Mouse (Mus musculus): Measurements from ENCODE around the gene Dusp3. TPM values are rescaled to one million over a fixed set of nuclear protein-coding genes. Genes with fewer than 3 reads are reported as not detected.

The Dusp3 gene
- polyA plus RNA-seq, 1 experiment from 2014 or later, result 53.7 TPM

DNA sequence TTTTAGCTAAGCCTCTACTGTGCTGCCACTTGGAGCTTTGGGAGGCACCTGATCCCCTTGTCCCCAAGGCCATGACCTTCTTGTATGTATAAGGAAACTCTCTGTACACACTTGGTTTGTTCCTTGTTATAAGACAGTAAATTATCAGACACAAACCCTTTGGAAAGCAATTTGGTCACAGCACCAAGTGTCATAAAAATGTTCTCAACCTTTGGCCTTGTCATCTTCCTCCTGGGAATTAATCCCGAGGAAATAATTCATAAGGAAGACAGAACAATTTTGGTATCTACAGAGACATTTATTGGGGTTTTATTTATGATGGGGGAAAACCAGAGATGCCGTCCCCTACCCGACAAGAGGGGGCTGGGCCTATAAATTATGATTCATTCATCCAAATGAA is 51.1 kb downstream of the Dusp3 start:
- Histone ChIP-seq H3K9me3 (replicated peaks) (no peaks in the 10 kb centered on the region), H3K36me3 (no peaks in the 10 kb centered on the region), H3K27ac (ENCODE audit: poor library complexity, severe bottlenecking) (no peak overlapping the region), H3K4me3 (no peak overlapping the region), H3K9ac (no peak overlapping the region), H3K4me1 (replicated peaks) (peaks cover 29% of the 10 kb centered on the region), H3K4me2 (no peak overlapping the region), H3K27me3 (replicated peaks) (no peaks in the 10 kb centered on the region)
- 86% methylated on average over 3 of the region's 3 CpGs for WGBS
- ATAC-seq (ENCODE audit: insufficient number of reproducible peaks, low FRiP score), result no peak

DNA sequence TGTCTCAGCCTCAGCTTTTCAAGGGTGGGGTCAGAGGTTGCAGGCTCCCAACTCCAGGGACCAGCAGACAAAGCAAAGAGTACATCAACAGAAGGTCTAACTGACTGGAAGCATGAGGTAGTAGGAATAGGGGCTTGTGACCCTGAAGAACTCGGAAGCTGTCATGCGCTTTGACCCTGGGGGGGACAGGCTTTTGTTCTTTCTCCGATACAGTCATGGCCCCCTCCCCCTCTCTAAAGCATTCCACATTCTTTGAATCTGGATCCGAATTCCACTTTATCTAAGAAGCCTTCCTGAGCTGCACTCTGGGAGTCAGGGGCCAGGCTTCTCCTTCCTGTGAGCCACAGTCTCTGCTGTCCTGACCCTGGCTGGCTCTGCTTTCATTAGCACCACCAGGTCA is 54.8 kb downstream of the Dusp3 start:
- Histone ChIP-seq H3K4me1 (replicated peaks) (peaks cover 32% of the 10 kb centered on the region), H3K36me3 (no peaks in the 10 kb centered on the region), H3K27me3 (replicated peaks) (no peaks in the 10 kb centered on the region), H3K9me3 (replicated peaks) (no peaks in the 10 kb centered on the region), H3K4me3 (no peak overlapping the region), H3K4me2 (no peak overlapping the region), H3K9ac (no peak overlapping the region), H3K27ac (ENCODE audit: poor library complexity, severe bottlenecking) (no peak overlapping the region)
- peak; percentile 46; the same call in 1 of the 2 replicates for ATAC-seq (ENCODE audit: insufficient number of reproducible peaks, low FRiP score)
- 22% methylated on average over 4 of the region's 4 CpGs for WGBS

DNA sequence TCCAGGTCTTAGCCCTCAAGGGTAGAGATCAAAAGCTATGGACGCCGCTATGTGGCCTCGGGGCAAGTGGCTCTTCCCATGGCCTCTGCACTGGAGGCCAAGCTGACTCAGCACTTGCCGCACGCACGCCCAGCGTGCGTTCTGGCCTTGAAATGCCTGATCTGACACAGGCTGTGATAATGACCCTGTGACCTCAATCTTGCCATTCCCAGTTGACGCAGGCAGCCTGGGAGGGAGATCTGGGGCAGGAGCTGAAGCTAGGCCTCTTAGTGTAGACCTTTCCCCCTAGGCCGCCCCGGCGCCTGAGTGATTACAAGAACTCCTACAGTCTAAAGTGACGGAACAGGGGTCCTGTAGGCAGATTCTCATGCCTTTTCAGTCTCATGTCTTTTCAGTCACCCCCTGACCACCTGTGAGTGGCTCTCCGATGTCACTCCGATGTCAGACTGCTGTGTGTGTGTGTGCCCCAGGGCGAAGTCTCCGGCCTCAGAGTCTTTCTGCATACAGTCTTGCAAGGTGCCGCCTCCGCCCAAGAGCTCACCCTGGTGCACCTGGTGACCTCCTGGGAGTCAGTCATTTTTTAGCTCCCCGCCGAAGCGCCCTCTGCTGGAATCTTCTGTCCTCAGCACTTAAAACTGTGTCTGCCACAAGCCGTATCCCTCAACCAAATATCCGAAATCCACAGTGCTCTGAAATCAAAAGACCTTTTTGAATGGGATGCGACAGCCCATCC is 58.6 kb downstream of the Dusp3 start:
- no peaks in the 10 kb centered on the region for H3K27me3 ChIP-seq (replicated peaks)
- peak overlapping the region; percentile 42; the same call in 1 of the 2 replicates for H3K4me2 ChIP-seq
- H3K9me3 ChIP-seq (replicated peaks), result no peaks in the 10 kb centered on the region
- no peak overlapping the region for H3K9ac ChIP-seq
- no peak overlapping the region for H3K27ac ChIP-seq (ENCODE audit: poor library complexity, severe bottlenecking)
- H3K36me3 ChIP-seq, result no peaks in the 10 kb centered on the region
- WGBS, result 32% methylated on average over 25 of the region's 25 CpGs
- no peak overlapping the region for H3K4me3 ChIP-seq
- peaks cover 24% of the 10 kb centered on the region for H3K4me1 ChIP-seq (replicated peaks)
- no peak for ATAC-seq (ENCODE audit: insufficient number of reproducible peaks, low FRiP score)

DNA sequence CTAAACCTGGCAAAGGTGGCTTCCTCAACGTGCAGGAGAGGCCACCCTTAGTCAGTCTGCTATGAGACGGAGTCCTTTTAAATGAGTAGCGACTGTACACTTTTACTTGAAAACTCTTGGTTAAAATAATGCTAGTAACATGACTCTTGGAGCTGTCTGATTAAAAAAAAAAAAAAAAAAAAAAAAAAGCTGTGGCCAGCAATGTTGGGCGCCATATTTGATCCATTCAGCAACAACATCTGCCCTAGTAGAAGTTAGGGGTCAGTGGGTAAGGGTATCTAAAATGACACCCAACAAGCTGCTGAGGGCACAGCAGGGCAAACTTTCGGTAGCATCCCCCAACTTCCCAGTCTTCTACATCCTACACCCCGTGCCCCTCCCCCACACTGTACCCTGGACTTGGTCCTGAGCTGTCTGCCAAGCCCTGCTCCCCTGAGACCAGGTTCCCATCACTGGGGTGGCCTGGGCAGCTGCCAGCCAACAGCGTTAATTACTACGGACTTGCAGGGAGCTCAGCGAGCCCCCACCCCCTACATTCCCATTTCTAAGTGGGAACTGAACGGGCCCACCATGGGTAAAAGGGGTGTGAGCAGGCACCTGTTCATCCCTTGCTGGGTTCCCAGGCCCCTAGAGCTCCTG is 59.7 kb downstream of the Dusp3 start:
- H3K27ac ChIP-seq (ENCODE audit: poor library complexity, severe bottlenecking), result no peak overlapping the region
- no peak overlapping the region for H3K4me3 ChIP-seq
- no peak for ATAC-seq (ENCODE audit: insufficient number of reproducible peaks, low FRiP score)
- WGBS, result 79% methylated on average over 10 of the region's 10 CpGs
- peaks cover under 1% of the 10 kb centered on the region for H3K27me3 ChIP-seq (replicated peaks)
- peaks cover 14% of the 10 kb centered on the region for H3K4me1 ChIP-seq (replicated peaks)
- no peaks in the 10 kb centered on the region for H3K9me3 ChIP-seq (replicated peaks)
- no peak overlapping the region for H3K4me2 ChIP-seq
- H3K36me3 ChIP-seq, result no peaks in the 10 kb centered on the region
- H3K9ac ChIP-seq, result no peak overlapping the region

DNA sequence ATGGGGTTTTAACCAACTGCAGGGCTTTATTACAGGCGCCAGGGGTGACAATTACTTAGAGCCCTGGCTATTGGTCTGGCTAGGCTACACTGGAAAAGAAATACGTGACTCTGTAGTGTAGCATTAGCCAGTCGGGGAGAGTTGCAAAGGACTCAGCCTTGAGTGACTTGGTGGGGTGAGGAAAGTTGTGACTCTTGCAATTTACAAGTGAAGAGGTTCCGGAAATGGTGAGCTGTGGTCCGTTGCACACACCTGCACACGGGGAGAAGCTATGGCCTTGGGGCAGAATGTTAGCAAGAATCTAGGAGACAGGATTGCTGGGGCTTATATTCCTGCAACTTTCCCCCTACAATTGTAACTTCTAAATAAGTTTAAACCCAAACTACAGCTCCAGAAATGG is 61.2 kb downstream of the Dusp3 start:
- Histone ChIP-seq H3K27ac (ENCODE audit: poor library complexity, severe bottlenecking) (no peak overlapping the region), H3K4me1 (replicated peaks) (peaks cover 14% of the 10 kb centered on the region), H3K4me2 (no peak overlapping the region), H3K27me3 (replicated peaks) (peaks cover 4% of the 10 kb centered on the region), H3K9ac (no peak overlapping the region), H3K36me3 (no peaks in the 10 kb centered on the region), H3K4me3 (no peak overlapping the region), H3K9me3 (replicated peaks) (no peaks in the 10 kb centered on the region)
- WGBS, result 74% methylated on average over 6 of the region's 6 CpGs
- no peak for ATAC-seq (ENCODE audit: insufficient number of reproducible peaks, low FRiP score)

DNA sequence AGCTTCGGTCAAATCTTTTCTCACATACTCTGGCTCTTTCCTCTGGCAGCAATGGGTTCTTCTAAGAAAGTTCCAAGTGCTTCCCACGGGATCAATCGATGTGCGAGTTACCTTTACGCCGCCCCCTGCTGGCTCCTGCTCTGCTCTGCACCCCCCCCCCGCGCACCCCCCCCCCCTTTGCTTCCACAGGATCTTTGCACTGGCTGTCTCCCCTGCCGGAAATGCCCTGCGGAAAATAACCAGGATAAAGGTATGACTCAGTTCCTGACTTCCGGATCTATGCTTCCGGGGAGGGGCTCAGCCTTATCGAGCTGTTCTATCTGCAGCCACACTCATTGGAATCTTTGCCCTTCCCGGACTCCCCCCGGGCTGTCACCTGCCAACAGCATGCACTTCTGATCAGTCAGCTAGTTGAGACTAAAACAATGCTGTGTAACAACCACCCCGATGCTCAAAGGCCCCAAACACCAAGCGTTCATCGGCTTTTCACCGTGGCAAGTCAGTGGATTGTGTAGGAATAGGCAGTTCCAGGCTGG is 62.3 kb downstream of the Dusp3 start:
- Histone ChIP-seq H3K27ac (ENCODE audit: poor library complexity, severe bottlenecking) (no peak overlapping the region), H3K4me3 (no peak overlapping the region), H3K4me2 (no peak overlapping the region), H3K9ac (no peak overlapping the region), H3K36me3 (no peaks in the 10 kb centered on the region), H3K4me1 (replicated peaks) (peaks cover 17% of the 10 kb centered on the region), H3K27me3 (replicated peaks) (peaks cover 4% of the 10 kb centered on the region), H3K9me3 (replicated peaks) (no peaks in the 10 kb centered on the region)
- no peak for ATAC-seq (ENCODE audit: insufficient number of reproducible peaks, low FRiP score)
- 59% methylated on average over 19 of the region's 19 CpGs for WGBS

DNA sequence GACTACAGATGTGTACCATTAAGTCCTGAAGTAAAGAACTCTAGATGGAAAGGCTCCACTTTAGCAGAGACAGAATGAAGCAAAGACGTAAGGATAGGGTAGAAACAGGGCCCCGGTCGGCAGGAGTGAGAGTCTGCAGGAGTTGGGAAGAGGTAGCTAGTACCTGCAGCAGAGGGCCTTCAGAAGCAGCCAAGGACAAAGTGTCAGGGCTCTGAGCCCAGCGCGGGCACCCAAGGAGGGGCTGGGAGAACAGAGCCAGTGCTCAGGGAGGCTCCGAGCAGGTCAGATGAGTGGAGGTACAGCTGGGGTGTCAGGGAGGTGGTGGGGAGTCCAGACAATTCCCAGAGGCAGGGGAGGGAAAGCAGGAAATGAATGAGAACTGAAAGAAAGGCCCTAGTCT is 62.8 kb downstream of the Dusp3 start:
- no peaks in the 10 kb centered on the region for H3K9me3 ChIP-seq (replicated peaks)
- H3K27ac ChIP-seq (ENCODE audit: poor library complexity, severe bottlenecking), result no peak overlapping the region
- 75% methylated on average over 6 of the region's 6 CpGs for WGBS
- no peak for ATAC-seq (ENCODE audit: insufficient number of reproducible peaks, low FRiP score)
- no peaks in the 10 kb centered on the region for H3K36me3 ChIP-seq
- H3K4me1 ChIP-seq (replicated peaks), result peaks cover 17% of the 10 kb centered on the region
- H3K4me3 ChIP-seq, result no peak overlapping the region
- no peak overlapping the region for H3K4me2 ChIP-seq
- no peak overlapping the region for H3K9ac ChIP-seq
- H3K27me3 ChIP-seq (replicated peaks), result peaks cover 4% of the 10 kb centered on the region

DNA sequence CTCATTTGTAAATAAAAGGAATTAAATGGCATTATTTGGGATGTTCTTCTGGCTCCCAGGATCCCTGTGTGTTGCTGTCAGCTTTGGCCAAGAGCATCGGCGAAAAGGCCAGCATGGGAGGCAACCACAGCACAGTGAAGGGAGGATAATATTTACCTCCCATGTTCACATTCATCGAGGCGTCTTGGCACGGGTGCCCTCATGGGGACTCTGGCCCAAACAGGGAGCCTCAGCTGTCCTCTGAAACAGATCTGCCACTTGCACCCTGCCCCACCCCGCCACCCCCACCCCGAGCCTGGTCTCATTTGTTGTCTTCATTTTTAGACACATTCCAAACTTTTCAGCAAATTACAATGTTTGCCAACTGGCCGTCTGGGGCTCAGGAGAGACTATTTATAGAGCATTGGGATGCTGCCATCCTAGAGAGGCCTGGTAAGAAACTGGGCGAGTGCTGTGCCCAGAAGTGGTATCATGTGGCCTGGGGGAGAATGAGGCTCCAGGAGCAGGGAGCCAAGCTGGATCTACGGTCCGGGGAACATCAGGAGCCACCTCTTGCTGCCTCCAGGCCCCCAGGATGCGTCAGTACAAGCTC is 65.4 kb downstream of the Dusp3 start:
- H3K4me1 ChIP-seq (replicated peaks), result 0 out of 2 replicates have a peak, but pooled peaks cover 8% of the 10 kb centered on the region
- no peaks in the 10 kb centered on the region for H3K36me3 ChIP-seq
- 0 out of 2 replicates have a peak overlapping the region, but pooled peaks have one; percentile 20 for H3K9ac ChIP-seq
- no peak overlapping the region for H3K27ac ChIP-seq (ENCODE audit: poor library complexity, severe bottlenecking)
- peaks cover 21% of the 10 kb centered on the region for H3K27me3 ChIP-seq (replicated peaks)
- H3K4me3 ChIP-seq, result no peak overlapping the region
- no peak for ATAC-seq (ENCODE audit: insufficient number of reproducible peaks, low FRiP score)
- no peaks in the 10 kb centered on the region for H3K9me3 ChIP-seq (replicated peaks)
- 71% methylated on average over 12 of the region's 12 CpGs for WGBS
- H3K4me2 ChIP-seq, result no peak overlapping the region

Other genes starting within 250 kb of the Dusp3 start
- gene Etv4, start 201.6 kb downstream of the Dusp3 start, polyA plus RNA-seq (2016; fragmentation: Nextera tagmentation; extraction: Ambion mirVana), result 10.0 and 10.3 TPM in 2 replicates
- gene Meox1, start 92.6 kb downstream of the Dusp3 start, polyA plus RNA-seq (2016; fragmentation: Nextera tagmentation; extraction: Ambion mirVana), result 22.7 and 24.1 TPM in 2 replicates
- gene Sost, start 20.0 kb downstream of the Dusp3 start, polyA plus RNA-seq (2016; fragmentation: Nextera tagmentation; extraction: Ambion mirVana), result 0.77 and 1.6 TPM in 2 replicates
- gene Cfap97d1, start 2.7 kb downstream of the Dusp3 start, polyA plus RNA-seq (2016; fragmentation: Nextera tagmentation; extraction: Ambion mirVana), result not detected in 2 replicates
- 4.1 and 4.5 TPM in 2 replicates for gene Mpp3, start 41.4 kb upstream of the Dusp3 start, polyA plus RNA-seq (2016; fragmentation: Nextera tagmentation; extraction: Ambion mirVana)
- 1.6 and 1.9 TPM in 2 replicates for gene Cd300lg, start 54.5 kb upstream of the Dusp3 start, polyA plus RNA-seq (2016; fragmentation: Nextera tagmentation; extraction: Ambion mirVana)
- 15.4 and 17.8 TPM in 2 replicates for gene Mpp2, start 101.5 kb upstream of the Dusp3 start, polyA plus RNA-seq (2016; fragmentation: Nextera tagmentation; extraction: Ambion mirVana)
- gene Ppy, start 114.3 kb upstream of the Dusp3 start, polyA plus RNA-seq (2016; fragmentation: Nextera tagmentation; extraction: Ambion mirVana), result not detected in 2 replicates
- not detected in 2 replicates for gene Pyy, start 120.8 kb upstream of the Dusp3 start, polyA plus RNA-seq (2016; fragmentation: Nextera tagmentation; extraction: Ambion mirVana)
- gene Nags, start 158.5 kb upstream of the Dusp3 start, polyA plus RNA-seq (2016; fragmentation: Nextera tagmentation; extraction: Ambion mirVana), result 0.11 TPM in 1 of 2 replicates, not detected in the other
- 36.8 and 37.6 TPM in 2 replicates for gene Tmem101, start 169.4 kb upstream of the Dusp3 start, polyA plus RNA-seq (2016; fragmentation: Nextera tagmentation; extraction: Ambion mirVana)
- gene Lsm12, start 198.3 kb upstream of the Dusp3 start, polyA plus RNA-seq (2016; fragmentation: Nextera tagmentation; extraction: Ambion mirVana), result 90.9 and 94.3 TPM in 2 replicates
- gene G6pc3, start 202.6 kb upstream of the Dusp3 start, polyA plus RNA-seq (2016; fragmentation: Nextera tagmentation; extraction: Ambion mirVana), result 27.1 and 28.0 TPM in 2 replicates
- gene Hdac5, start 243.2 kb upstream of the Dusp3 start, polyA plus RNA-seq (2016; fragmentation: Nextera tagmentation; extraction: Ambion mirVana), result 92.2 and 95.9 TPM in 2 replicates